Mouse (Mus musculus): Measurements from ENCODE around the gene Prkn. TPM values are rescaled to one million over a fixed set of nuclear protein-coding genes. Genes with fewer than 3 reads are reported as not detected.

The Prkn gene
- polyA plus RNA-seq, 1 experiment = not detected

GRCm38 (mm10) chr17:11788270-11788936 is 948.2 kb downstream of the Prkn start:
- Histone ChIP-seq H3ac (ENCODE audit: control insufficient read depth, insufficient read length, low read depth) (no peak overlapping the region), H3K36me3 (ENCODE audit: control insufficient read depth, insufficient read depth) (no peaks in the 10 kb centered on the region), H3K4me3 (ENCODE audit: insufficient read depth, poor library complexity, severe bottlenecking) (no peak overlapping the region), H3K79me3 (ENCODE audit: low read depth) (no peaks in the 10 kb centered on the region), H3K27me3 (ENCODE audit: control insufficient read depth, insufficient read depth, insufficient read length) (no peaks in the 10 kb centered on the region), H3K79me2 (ENCODE audit: control insufficient read depth, insufficient read depth) (no peaks in the 10 kb centered on the region)
- TF ChIP-seq CEBPB (IDR thresholded peaks at IDR 0.05; ENCODE audit: low read depth) (no peak), MYOG (IDR thresholded peaks at IDR 0.05; ENCODE audit: control insufficient read depth, extremely low read depth, insufficient read length) (no peak), USF1 (IDR thresholded peaks at IDR 0.05; ENCODE audit: low read depth) (no peak), MYOD1 (IDR thresholded peaks at IDR 0.05; ENCODE audit: control insufficient read depth, insufficient read length, low read depth) (no peak), FOSL1 (IDR thresholded peaks at IDR 0.05; ENCODE audit: insufficient read depth, low read length, poor library complexity, severe bottlenecking) (no peak), CTCF (IDR thresholded peaks at IDR 0.05; ENCODE audit: control insufficient read depth, insufficient read depth, insufficient read length) (no peak), MAX (IDR thresholded peaks at IDR 0.05) (no peak)

- Histone ChIP-seq H3ac (ENCODE audit: control insufficient read depth, insufficient read length, low read depth) (no peak overlapping the region), H3K79me2 (ENCODE audit: control insufficient read depth, insufficient read depth) (no peaks in the 10 kb centered on the region), H3K36me3 (ENCODE audit: control insufficient read depth, insufficient read depth) (no peaks in the 10 kb centered on the region), H3K79me3 (ENCODE audit: low read depth) (no peaks in the 10 kb centered on the region), H3K4me3 (ENCODE audit: insufficient read depth, poor library complexity, severe bottlenecking) (no peak overlapping the region), H3K27me3 (ENCODE audit: control insufficient read depth, insufficient read depth, insufficient read length) (no peaks in the 10 kb centered on the region)
- TF ChIP-seq MAX (IDR thresholded peaks at IDR 0.05) = no peak
- no peak for TF ChIP-seq CTCF (IDR thresholded peaks at IDR 0.05; ENCODE audit: control insufficient read depth, insufficient read depth, insufficient read length)
- no peak for TF ChIP-seq USF1 (IDR thresholded peaks at IDR 0.05; ENCODE audit: low read depth)
- TF ChIP-seq CEBPB (IDR thresholded peaks at IDR 0.05; ENCODE audit: low read depth) = no peak
- TF ChIP-seq MYOD1 (IDR thresholded peaks at IDR 0.05; ENCODE audit: control insufficient read depth, insufficient read length, low read depth) = no peak
- no peak for TF ChIP-seq FOSL1 (IDR thresholded peaks at IDR 0.05; ENCODE audit: insufficient read depth, low read length, poor library complexity, severe bottlenecking)
- TF ChIP-seq MYOG (IDR thresholded peaks at IDR 0.05; ENCODE audit: control insufficient read depth, extremely low read depth, insufficient read length) = no peak
Measured at GRCm38 (mm10) chr17:11795979-11796378, 955.8 kb downstream of the Prkn start.

GRCm38 (mm10) chr17:11801226-11801625 is 961.0 kb downstream of the Prkn start:
- H3ac ChIP-seq (ENCODE audit: control insufficient read depth, insufficient read length, low read depth) = no peak overlapping the region
- H3K4me3 ChIP-seq (ENCODE audit: insufficient read depth, poor library complexity, severe bottlenecking) = no peak overlapping the region
- TF ChIP-seq MYOG (IDR thresholded peaks at IDR 0.05; ENCODE audit: control insufficient read depth, extremely low read depth, insufficient read length) (no peak), MYOD1 (IDR thresholded peaks at IDR 0.05; ENCODE audit: control insufficient read depth, insufficient read length, low read depth) (no peak), FOSL1 (IDR thresholded peaks at IDR 0.05; ENCODE audit: insufficient read depth, low read length, poor library complexity, severe bottlenecking) (no peak), USF1 (IDR thresholded peaks at IDR 0.05; ENCODE audit: low read depth) (no peak), CEBPB (IDR thresholded peaks at IDR 0.05; ENCODE audit: low read depth) (no peak), MAX (IDR thresholded peaks at IDR 0.05) (no peak), CTCF (IDR thresholded peaks at IDR 0.05; ENCODE audit: control insufficient read depth, insufficient read depth, insufficient read length) (no peak)
- no peaks in the 10 kb centered on the region for H3K36me3 ChIP-seq (ENCODE audit: control insufficient read depth, insufficient read depth)
- no peaks in the 10 kb centered on the region for H3K79me3 ChIP-seq (ENCODE audit: low read depth)
- H3K27me3 ChIP-seq (ENCODE audit: control insufficient read depth, insufficient read depth, insufficient read length) = no peaks in the 10 kb centered on the region
- H3K79me2 ChIP-seq (ENCODE audit: control insufficient read depth, insufficient read depth) = no peaks in the 10 kb centered on the region

- Histone ChIP-seq H3ac (ENCODE audit: control insufficient read depth, insufficient read length, low read depth) (no peak overlapping the region), H3K79me3 (ENCODE audit: low read depth) (no peaks in the 10 kb centered on the region), H3K36me3 (ENCODE audit: control insufficient read depth, insufficient read depth) (no peaks in the 10 kb centered on the region), H3K27me3 (ENCODE audit: control insufficient read depth, insufficient read depth, insufficient read length) (no peaks in the 10 kb centered on the region), H3K4me3 (ENCODE audit: insufficient read depth, poor library complexity, severe bottlenecking) (no peak overlapping the region), H3K79me2 (ENCODE audit: control insufficient read depth, insufficient read depth) (no peaks in the 10 kb centered on the region)
- TF ChIP-seq MYOD1 (IDR thresholded peaks at IDR 0.05; ENCODE audit: control insufficient read depth, insufficient read length, low read depth) = no peak
- TF ChIP-seq FOSL1 (IDR thresholded peaks at IDR 0.05; ENCODE audit: insufficient read depth, low read length, poor library complexity, severe bottlenecking) = no peak
- no peak for TF ChIP-seq MAX (IDR thresholded peaks at IDR 0.05)
- TF ChIP-seq CEBPB (IDR thresholded peaks at IDR 0.05; ENCODE audit: low read depth) = no peak
- no peak for TF ChIP-seq CTCF (IDR thresholded peaks at IDR 0.05; ENCODE audit: control insufficient read depth, insufficient read depth, insufficient read length)
Measured at GRCm38 (mm10) chr17:11807280-11807679, 967.1 kb downstream of the Prkn start.

GRCm38 (mm10) chr17:11817886-11818285 is 977.7 kb downstream of the Prkn start:
- H3K79me2 ChIP-seq (ENCODE audit: control insufficient read depth, insufficient read depth) = no peaks in the 10 kb centered on the region
- no peak overlapping the region for H3K4me3 ChIP-seq (ENCODE audit: insufficient read depth, poor library complexity, severe bottlenecking)
- no peak overlapping the region for H3ac ChIP-seq (ENCODE audit: control insufficient read depth, insufficient read length, low read depth)
- TF ChIP-seq USF1 (IDR thresholded peaks at IDR 0.05; ENCODE audit: low read depth) (no peak), MYOD1 (IDR thresholded peaks at IDR 0.05; ENCODE audit: control insufficient read depth, insufficient read length, low read depth) (no peak), MAX (IDR thresholded peaks at IDR 0.05) (no peak), CEBPB (IDR thresholded peaks at IDR 0.05; ENCODE audit: low read depth) (no peak), FOSL1 (IDR thresholded peaks at IDR 0.05; ENCODE audit: insufficient read depth, low read length, poor library complexity, severe bottlenecking) (no peak), CTCF (IDR thresholded peaks at IDR 0.05; ENCODE audit: control insufficient read depth, insufficient read depth, insufficient read length) (no peak), MYOG (IDR thresholded peaks at IDR 0.05; ENCODE audit: control insufficient read depth, extremely low read depth, insufficient read length) (no peak)
- H3K79me3 ChIP-seq (ENCODE audit: low read depth) = no peaks in the 10 kb centered on the region
- no peaks in the 10 kb centered on the region for H3K36me3 ChIP-seq (ENCODE audit: control insufficient read depth, insufficient read depth)
- no peaks in the 10 kb centered on the region for H3K27me3 ChIP-seq (ENCODE audit: control insufficient read depth, insufficient read depth, insufficient read length)
